Mouse (Mus musculus): ENCODE data around the gene 4921509C19Rik.
"Not testable (repeated sequence)": the region's sequence is repeated elsewhere in the genome, so short reads cannot be mapped to it uniquely, and the experiment has no call there.

The 4921509C19Rik gene

DNA sequence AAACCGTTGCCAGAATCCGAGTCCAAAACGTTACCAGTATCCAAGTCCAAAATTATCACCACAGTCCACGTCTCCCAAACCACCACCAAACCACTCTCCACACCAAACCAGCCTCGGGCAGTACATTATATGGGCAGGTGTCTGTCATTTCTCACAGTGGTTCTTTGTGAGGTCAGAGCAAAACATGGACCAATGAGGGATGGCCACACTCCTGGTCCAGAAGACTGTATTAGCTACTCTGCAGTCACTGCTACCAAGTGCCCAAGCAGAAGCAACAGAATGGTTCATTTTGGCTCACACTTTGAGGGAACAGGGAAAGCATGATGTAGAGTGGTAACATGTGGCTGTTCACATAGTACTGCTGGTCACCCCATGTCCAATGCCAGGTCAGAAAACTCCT is at the start of gene 4921509C19Rik:
Gene 4921509C19Rik, minus strand, starts transcription at position 101 of the 400 bp plus-strand sequence.
- not testable (repeated sequence) for DNase-seq

DNA sequence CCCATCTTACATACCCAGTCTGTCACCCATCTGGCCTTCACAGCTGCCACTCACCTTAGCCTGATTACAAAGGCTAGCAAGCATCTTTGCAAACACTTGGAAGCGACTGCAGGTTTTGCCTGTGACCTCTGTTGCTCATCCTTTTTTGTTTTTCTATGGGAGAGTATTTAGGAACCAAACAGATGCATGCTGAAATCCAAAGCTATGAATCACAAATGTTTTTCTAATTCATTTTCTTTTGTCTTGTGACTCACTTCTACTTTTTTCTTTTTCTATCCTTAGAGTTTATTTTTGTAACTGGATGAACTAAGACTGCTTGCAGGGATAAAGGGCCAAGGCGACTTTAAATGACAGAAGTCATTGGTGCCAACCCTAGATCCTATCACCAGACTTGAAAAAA is 49.6 kb upstream of the 4921509C19Rik start:
- no peak for DNase-seq

DNA sequence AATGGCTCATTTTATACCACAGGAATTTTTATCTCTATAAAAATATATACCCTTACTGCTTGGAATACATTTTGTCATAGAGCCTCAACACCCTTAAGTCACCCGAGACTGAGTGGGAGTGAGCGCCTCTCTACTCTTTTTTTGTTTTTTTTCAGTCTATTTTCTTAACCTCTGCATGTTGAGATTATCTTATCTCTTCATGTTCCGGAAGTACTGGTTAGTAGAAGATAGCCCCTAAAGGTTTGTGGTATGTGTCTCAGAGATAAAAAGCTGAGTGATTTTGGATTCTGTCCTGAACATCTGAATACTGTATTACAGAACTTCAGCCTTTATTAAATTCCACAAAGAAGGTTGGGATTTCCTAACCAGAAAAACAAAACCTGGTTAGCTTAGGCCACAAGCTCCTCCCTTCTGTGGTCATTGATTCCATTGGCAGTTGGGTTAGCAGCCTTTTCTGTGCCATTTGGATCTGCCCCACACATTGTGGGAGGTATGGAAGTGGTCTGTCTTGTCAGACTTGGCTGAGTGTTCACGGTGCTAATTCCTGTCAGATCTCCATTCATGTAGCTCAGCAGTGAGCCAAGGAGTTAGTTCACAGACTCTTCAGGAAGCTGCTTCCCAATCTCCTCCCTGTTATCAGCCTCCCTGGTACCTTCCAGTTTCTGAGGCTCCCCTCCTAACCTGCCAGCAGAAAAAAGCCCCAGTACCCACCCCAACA is 48.5 kb upstream of the 4921509C19Rik start:
- no peak for DNase-seq

DNA sequence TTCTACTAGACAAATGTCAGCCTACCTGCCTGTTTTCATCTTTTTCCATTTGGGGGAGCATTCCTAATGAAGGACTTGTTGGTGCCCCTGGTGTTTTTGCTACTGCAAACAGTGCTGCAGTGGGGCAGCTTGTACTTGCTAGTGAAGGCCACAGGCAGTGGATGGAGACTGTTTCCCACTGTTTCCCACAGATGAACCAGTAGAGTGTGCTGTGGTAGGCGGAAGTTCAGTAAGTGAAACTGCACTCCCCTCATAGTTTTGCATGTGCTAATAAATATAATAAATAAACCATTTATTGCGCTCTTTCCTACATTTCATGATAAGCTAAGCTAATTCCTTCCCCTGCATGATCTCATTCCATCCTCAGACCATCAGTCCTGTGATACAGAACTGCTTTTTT is 43.0 kb upstream of the 4921509C19Rik start:
- DNase-seq: no peak

DNA sequence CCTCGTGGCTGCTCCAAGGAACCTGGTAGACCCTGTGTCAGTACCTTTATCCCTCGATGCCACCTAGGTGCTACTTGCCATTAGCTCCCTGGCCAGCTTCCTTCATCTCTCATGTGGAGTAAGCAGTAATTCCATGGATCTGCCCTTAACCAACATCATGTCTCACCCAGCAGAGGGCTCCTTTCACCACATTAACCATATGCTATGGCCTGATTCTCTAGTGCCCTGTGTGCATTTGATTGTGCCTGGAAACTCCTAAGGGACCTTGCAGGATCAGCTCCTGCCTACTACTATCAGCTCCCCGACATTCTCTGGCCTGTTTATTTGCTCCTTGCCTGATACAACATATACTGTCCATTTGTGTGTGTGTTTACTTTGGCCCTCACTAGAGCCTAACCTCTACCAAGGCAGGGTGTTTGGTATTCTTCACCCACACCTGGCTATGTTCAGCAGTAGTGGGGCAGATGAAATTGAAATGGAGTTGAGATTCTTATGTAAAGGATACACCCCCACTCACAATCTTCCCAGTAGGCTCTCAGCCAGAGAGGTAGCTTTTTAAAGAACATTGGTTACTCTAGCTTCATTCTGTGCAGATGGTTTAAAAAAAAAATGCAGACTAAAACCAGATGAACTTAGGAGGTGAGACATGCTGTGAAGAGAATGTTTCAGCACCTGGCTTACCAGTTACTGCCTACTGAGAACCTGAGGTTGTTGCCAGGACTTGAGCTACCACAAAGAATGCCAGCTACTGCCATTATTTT is 37.8 kb upstream of the 4921509C19Rik start:
- DNase-seq: no peak

DNA sequence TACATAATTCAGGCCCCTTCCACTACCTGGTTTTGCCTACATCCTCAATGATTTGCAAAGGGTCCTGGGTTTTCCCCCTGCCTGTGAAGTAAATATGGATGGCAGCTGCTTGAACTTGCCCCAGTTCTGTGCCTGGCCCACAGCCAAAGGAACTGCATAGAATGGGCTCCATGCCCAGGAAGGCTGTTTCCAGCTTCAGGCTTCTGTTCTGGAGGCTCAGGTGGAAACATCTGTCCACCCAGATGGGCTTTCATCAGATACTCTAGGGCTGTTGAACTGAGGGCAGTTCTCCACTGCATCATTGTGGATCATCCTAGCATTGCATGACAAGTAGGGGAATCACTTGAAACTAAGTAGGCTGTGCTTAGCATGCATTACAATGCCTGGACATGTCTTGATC is 36.2 kb upstream of the 4921509C19Rik start:
- DNase-seq: peak; percentile 13

DNA sequence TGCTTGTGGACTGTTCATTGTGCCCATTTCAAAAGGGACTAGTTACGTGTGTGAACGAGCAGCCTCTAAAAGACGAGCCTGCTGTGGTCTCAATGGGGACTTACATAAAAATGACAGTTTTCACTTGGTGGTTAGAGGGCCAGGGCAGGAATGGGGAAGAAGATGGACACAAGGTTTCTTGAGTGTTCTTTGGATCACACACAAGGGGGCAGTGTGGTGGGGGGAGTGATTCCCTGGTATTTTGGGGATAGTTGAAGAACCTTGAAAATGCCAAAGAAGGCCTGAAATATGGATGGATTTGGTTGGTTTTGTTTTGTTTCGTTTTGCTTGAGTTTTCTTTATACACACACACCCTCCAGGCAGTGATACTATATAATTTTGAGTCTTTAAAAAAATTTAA is 28.3 kb upstream of the 4921509C19Rik start:
- no peak for DNase-seq

DNA sequence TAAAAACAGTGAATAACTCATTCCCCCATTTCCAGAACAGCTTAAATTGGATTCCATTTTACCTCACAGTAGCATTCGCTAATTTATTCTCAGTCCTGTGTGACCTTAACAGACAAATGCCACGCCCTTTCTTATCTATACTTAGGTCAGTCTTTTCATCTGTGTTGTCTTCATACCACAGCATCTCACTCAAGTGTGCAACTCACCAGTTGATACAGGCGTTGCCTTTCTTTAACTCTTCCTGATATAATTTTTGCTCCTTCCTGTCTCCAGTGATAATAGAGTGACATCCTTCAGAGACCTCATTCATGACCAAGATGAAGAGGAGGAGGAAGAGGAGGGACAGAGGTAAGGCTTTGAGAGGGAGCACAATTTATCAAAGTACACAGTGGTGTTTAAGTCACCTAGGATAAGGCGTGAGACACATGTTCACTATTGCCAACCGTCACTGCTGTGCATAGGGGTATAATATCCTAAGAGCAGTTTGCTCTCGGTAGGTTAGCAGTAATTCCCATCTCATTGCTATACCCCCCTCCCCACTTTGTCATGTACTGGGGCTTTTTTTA is 24.6 kb upstream of the 4921509C19Rik start:
- DNase-seq: no peak

DNA sequence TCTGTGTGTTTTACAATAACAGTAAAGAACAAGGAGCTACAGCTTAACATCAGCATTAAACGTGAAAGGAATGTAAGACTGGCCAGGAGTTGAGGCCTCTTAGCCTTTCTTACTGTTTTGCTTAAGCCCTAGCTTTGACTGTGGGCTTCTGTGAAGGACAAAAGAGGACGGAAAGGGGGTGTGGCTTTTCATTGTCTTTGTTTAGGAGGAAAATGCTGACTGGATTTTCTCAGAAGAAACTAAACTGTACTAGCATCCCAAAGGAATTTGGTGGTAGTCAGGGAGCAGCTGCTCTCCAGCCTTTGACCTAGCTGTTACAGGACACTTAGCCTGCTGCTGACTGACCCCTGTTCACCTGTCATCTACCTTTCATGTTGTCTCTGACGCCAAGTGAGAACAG is 22.4 kb upstream of the 4921509C19Rik start:
- no peak for DNase-seq

DNA sequence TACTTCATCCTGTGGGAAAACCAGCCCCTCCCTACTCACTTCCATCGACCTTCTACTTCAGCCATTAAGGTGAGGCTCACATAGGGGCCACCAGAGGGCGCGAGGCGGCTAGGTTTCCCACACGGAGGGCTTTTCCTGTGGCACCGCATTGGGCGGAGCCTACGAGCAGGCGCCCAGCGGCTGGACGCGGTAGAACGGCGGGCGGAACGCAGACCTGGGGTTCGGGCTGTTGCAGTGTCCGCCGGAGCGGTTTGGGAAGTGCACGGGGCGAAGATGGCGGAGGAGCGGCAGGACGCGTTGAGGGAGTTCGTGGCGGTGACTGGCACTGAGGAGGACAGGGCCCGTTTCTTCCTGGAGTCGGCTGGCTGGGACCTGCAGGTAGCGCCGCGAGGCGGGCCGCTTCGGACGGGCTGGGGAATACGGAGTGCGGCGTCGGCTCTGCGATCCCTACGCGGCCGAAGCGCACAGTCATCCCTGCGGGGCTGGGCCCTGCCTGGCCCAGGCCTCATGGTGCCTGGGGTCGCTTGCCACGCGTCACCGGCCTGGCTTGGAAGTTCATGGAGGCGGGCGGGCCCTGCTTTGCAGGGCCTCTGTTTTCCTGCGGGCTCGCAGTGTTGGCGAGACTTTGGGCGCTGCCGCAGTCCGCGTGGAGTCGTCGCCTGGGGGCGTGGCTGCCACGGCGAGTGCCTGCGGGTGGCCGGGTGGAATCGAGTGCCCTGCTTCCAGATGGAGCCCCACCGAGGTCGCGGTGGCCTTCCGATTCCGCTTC is 18.3 kb upstream of the 4921509C19Rik start, which contains the start of gene Nsfl1c:
Gene Nsfl1c, plus strand, starts transcription at position 148 of the 769 bp plus-strand sequence.
- DNase-seq: peak; percentile 98

DNA sequence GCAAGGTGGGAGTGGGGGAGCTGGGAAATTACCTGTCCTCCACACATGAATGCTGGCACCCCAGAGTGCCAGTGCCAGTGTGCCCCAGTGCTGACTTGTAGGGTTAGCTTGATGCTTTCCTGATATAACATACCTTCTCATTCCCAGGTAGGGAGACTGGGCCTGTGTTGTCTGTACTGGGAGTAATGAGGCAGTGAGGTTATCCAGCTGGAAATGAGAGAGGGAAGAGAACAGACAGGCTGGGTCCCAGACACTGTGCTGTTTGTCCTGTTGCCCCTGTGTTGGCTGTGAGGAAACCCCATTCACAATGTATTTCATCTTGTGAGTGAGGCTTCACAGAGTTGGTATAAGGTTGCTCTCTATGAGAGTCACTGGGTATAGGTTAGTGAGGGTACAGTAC is 10.5 kb upstream of the 4921509C19Rik start:
- DNase-seq: no peak

DNA sequence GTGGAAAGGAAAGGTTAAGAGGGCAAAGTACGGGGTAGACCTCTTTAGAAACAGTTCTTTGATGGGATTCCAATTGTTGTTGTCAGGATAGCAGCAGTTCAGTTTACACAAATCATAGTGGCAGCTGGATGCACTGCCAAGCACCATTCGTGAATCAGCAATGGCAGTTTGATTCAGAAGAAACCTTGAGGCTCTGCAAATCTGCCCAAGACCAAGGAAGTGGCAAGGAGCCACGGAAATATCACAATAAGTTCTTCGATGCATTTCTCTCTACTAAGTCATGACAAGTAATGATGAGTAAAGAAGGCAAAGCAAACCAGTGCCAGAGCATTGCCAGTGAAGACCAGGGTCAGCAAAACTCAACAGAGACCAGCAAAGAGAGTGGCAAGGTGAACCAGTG is 41.0 kb downstream of the 4921509C19Rik start:
- not testable (repeated sequence) for DNase-seq

DNA sequence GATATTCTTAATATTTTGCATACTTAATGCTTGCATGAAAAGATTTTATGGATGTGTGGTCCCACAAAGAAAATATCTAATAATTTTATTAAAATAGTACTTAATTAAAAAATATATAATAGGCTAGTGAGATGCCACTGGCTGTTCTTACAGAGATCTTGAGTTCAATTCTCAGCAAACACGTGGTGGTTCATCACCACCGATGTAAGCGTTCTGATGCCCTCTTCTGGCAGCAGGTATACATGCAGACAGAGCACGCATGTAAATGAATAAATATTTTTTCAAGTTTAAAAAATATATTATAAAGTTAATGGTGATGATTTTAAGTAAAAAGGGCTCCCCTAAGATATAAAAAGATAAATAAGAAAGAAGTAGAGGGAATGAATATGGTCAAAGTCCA is 41.8 kb downstream of the 4921509C19Rik start:
- not testable (repeated sequence) for DNase-seq
